Mouse (Mus musculus) embryonic fibroblast, embryonic 13.5 days (primary cell): ENCODE data around the gene Acss3.

ENCODE experiments used
- CTCF ChIP-seq: IDR thresholded peaks from 2 replicates; pipeline ENCODE4 v1.5.1; 2011; ENCODE audit warnings: mild to moderate bottlenecking, control low read depth, low read length, moderate library complexity, borderline replicate concordance; ENCODE audit not compliant: insufficient read depth
- POLR2A ChIP-seq: IDR thresholded peaks from 2 replicates; pipeline ENCODE4 v1.6.1; 2011; ENCODE audit warnings: low read depth, mild to moderate bottlenecking, control low read depth, low read length, moderate library complexity

GRCm38 (mm10) chr10:107116709-107117267 lies 6.7 kb downstream of the Acss3 start:
- TF ChIP-seq CTCF (no peak), POLR2A (no peak)
